Mouse (Mus musculus) heart, adult 2 months (tissue): ENCODE results near the gene Sucnr1.

Source experiments
- CTCF ChIP-seq: fragments of 200-600 bp; IDR thresholded peaks from 2 replicates; pipeline ENCODE4 v1.8.1; 2022; ENCODE audit warnings: antibody characterized with exemption, mild to moderate bottlenecking, moderate library complexity
- POLR2A ChIP-seq: fragments of 200-500 bp; IDR thresholded peaks from 2 replicates; pipeline ENCODE4 v1.6.1; 2011; ENCODE audit warnings: mild to moderate bottlenecking, low read depth, low read length, control low read depth; ENCODE audit not compliant: insufficient read depth

GRCm38 (mm10) chr3:60104462-60105109 lies 22.9 kb downstream of the Sucnr1 start:
- TF ChIP-seq CTCF (no peak), POLR2A (no peak)
